Mouse (Mus musculus) gastrocnemius, adult 2 months (tissue): ENCODE results near the gene Slc30a10. TPM values are rescaled to one million over a fixed set of nuclear protein-coding genes. Genes with fewer than 3 reads are reported as not detected.
A peak's percentile ranks its signal among the peaks of the same experiment; 100 is the strongest.

Experiments
- DNase-seq: peaks from one replicate; pipeline ENCODE4 v3.0.0; 2022
- H3K27ac ChIP-seq: fragments of 200-600 bp; 2 replicates; pipeline ENCODE4 v1.8.1; 2022; ENCODE audit warnings: mild to moderate bottlenecking
- H3K4me3 ChIP-seq: fragments of 200-600 bp; 2 replicates; pipeline ENCODE4 v1.8.1; 2022; ENCODE audit warnings: mild to moderate bottlenecking, moderate library complexity
- CTCF ChIP-seq: fragments of 200-600 bp; IDR thresholded peaks from 2 replicates; pipeline ENCODE4 v1.8.1; 2022; ENCODE audit warnings: antibody characterized with exemption, mild to moderate bottlenecking, moderate library complexity
- intact Hi-C: fragments of 180-260 bp; cut with DNase I; formaldehyde crosslinking; loops from one replicate; pipeline ENCODE4 v1.15.1; 2025
- total RNA-seq, 2 experiments: library from RNA; stranded (reverse); gene quantifications; 2 replicates each; pipeline ENCODE4 v1.2.3; 2021

Gene Slc30a10
- total RNA-seq, 2 experiments from 2014 or later, result not detected

- TF ChIP-seq CTCF, result no peak
- no peak for DNase-seq
Observed at GRCm38 (mm10) chr1:185511306-185511705, 56.7 kb downstream of the Slc30a10 start.

GRCm38 (mm10) chr1:185515526-185515979 lies 60.9 kb downstream of the Slc30a10 start:
- intact Hi-C loops, result no loop called here
- no peak for TF ChIP-seq CTCF
- DNase-seq, result no peak
- H3K27ac ChIP-seq, result no peak overlapping the region
- H3K4me3 ChIP-seq, result no peak overlapping the region

More at GRCm38 (mm10) chr1:185511306-185511705, 56.7 kb downstream of the Slc30a10 start:
- Histone ChIP-seq H3K4me3 (no peak overlapping the region), H3K27ac (no peak overlapping the region)
- intact Hi-C loops, result no loop called here

- intact Hi-C loops, result no loop called here
- DNase-seq, result no peak
- H3K4me3 ChIP-seq, result no peak overlapping the region
- H3K27ac ChIP-seq, result no peak overlapping the region
- TF ChIP-seq CTCF, result no peak
Observed at GRCm38 (mm10) chr1:185516041-185516440, 61.4 kb downstream of the Slc30a10 start.

GRCm38 (mm10) chr1:185517566-185517965 lies 62.9 kb downstream of the Slc30a10 start:
- peak; percentile 26 for DNase-seq
- H3K27ac ChIP-seq, result no peak overlapping the region
- TF ChIP-seq CTCF, result peak; percentile 66
- intact Hi-C loops, result no loop called here
- H3K4me3 ChIP-seq, result no peak overlapping the region

Other genes with a start within 250 kb of the Slc30a10 start
- gene Iars2, start 125.5 kb upstream of the Slc30a10 start, total RNA-seq, result 10 to 100 TPM; 35.2 to 43.2 TPM
- gene Bpnt1, start 122.7 kb upstream of the Slc30a10 start, total RNA-seq, result 10 to 100 TPM; 14.7 to 23.0 TPM
- gene Eprs, start 91.8 kb upstream of the Slc30a10 start, total RNA-seq, result 100 to 1,000 TPM; 134 to 157 TPM